Mouse (Mus musculus) spleen, adult 2 months (tissue): ENCODE data around the gene Dhx35. TPM values are rescaled to one million over a fixed set of nuclear protein-coding genes. Genes with fewer than 3 reads are reported as not detected.

Source experiments
- DNase-seq, 2 experiments: peaks; one replicate each; pipeline versions ENCODE4 v3.0.0 to v3.0.0-alpha.2; 2012 to 2021; ENCODE audit warnings: low spot score in 2 of 2, low read depth in 1 of 2
- H3K27ac ChIP-seq: fragments of 200-500 bp; 2 replicates; pipeline ENCODE4 v1.5.1; 2012; ENCODE audit warnings: low read length, inconsistent platforms; ENCODE audit not compliant: insufficient read depth
- H3K27me3 ChIP-seq: fragments of 200-500 bp; 2 replicates; pipeline ENCODE4 v1.6.1; 2012; ENCODE audit warnings: mild to moderate bottlenecking, moderate library complexity, low read length, inconsistent platforms; ENCODE audit not compliant: control insufficient read depth, insufficient read depth
- H3K36me3 ChIP-seq: fragments of 200-500 bp; 2 replicates; pipeline ENCODE4 v1.6.1; 2012; ENCODE audit warnings: mild to moderate bottlenecking, low read length, inconsistent platforms; ENCODE audit not compliant: control insufficient read depth, insufficient read depth
- H3K4me1 ChIP-seq: fragments of 200-500 bp; 2 replicates; pipeline ENCODE4 v1.6.1; 2011; ENCODE audit warnings: inconsistent platforms; ENCODE audit not compliant: control insufficient read depth, insufficient read depth, insufficient read length
- H3K4me3 ChIP-seq: fragments of 200-500 bp; 2 replicates; pipeline ENCODE4 v1.5.1; 2011; ENCODE audit warnings: mild to moderate bottlenecking, inconsistent platforms; ENCODE audit not compliant: insufficient read depth, insufficient read length; ENCODE audit errors: extremely low read depth
- CTCF ChIP-seq: fragments of 200-500 bp; IDR thresholded peaks from 2 replicates; pipeline ENCODE4 v1.5.1; 2011; ENCODE audit warnings: mild to moderate bottlenecking, inconsistent platforms; ENCODE audit not compliant: insufficient read depth, insufficient read length, insufficient replicate concordance; ENCODE audit errors: extremely low read depth
- POLR2A ChIP-seq: fragments of 200-500 bp; IDR thresholded peaks from 2 replicates; pipeline ENCODE4 v1.6.1; 2011; ENCODE audit warnings: low read depth, low read length, inconsistent platforms
- WGBS: fragments of 180-500 bp; shearing (Covaris S2); methylation state at CpG from one replicate; pipeline ENCODE4 v1.1.7; 2018; 5-methylcytosine and 5-hydroxymethylcytosine counted together
- polyA plus RNA-seq: library from polyadenylated mRNA; depleted of rRNA; stranded (reverse); fragments of >200 nt; gene quantifications from 2 replicates; pipeline ENCODE4 v1.2.3, GENCODE M21; 2012

The Dhx35 gene
- polyA plus RNA-seq, 1 experiment: 20.3 TPM

GRCm38 (mm10) chr2:158800788-158801187, 6.2 kb downstream of the Dhx35 start:
- Histone ChIP-seq H3K4me1 (no peaks in the 10 kb centered on the region), H3K27me3 (no peaks in the 10 kb centered on the region), H3K27ac (no peak overlapping the region), H3K36me3 (peaks cover 13% of the 10 kb centered on the region), H3K4me3 (no peak overlapping the region)
- WGBS: 96% methylated on average over 8 of the region's 8 CpGs
- DNase-seq: no peak
- no peak for TF ChIP-seq CTCF
- no peak for TF ChIP-seq POLR2A

DNA sequence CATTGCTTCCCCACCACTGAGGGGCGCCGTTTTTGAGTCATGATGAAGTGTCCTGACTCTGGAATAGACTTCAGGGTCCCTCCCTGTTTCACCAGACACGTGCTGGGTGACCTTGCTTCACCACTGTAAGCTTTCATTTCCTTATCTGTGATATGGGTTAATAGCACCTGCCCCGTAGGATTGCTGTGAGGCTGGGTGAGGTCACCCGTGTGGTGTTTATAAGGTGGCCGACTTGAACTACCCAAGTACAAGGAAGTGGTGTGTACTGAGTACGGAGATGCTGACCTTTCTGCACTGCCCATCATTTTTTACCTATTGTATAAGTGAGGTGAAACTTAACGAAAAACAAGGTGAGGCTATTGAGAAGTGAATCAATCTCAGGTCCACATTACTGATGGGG, 9.0 kb downstream of the Dhx35 start:
- TF ChIP-seq CTCF: no peak
- no peak for TF ChIP-seq POLR2A
- Histone ChIP-seq H3K4me3 (no peak overlapping the region), H3K27me3 (no peaks in the 10 kb centered on the region), H3K27ac (no peak overlapping the region), H3K36me3 (peaks cover 18% of the 10 kb centered on the region), H3K4me1 (no peaks in the 10 kb centered on the region)
- 86% methylated on average over 8 of the region's 8 CpGs for WGBS
- no peak for DNase-seq

GRCm38 (mm10) chr2:158815686-158816085, 21.1 kb downstream of the Dhx35 start:
- no peaks in the 10 kb centered on the region for H3K4me1 ChIP-seq
- no peak overlapping the region for H3K27ac ChIP-seq
- TF ChIP-seq POLR2A (no peak), CTCF (no peak)
- H3K36me3 ChIP-seq: peaks cover 12% of the 10 kb centered on the region
- no peaks in the 10 kb centered on the region for H3K27me3 ChIP-seq
- no peak overlapping the region for H3K4me3 ChIP-seq
- DNase-seq: no peak

DNA sequence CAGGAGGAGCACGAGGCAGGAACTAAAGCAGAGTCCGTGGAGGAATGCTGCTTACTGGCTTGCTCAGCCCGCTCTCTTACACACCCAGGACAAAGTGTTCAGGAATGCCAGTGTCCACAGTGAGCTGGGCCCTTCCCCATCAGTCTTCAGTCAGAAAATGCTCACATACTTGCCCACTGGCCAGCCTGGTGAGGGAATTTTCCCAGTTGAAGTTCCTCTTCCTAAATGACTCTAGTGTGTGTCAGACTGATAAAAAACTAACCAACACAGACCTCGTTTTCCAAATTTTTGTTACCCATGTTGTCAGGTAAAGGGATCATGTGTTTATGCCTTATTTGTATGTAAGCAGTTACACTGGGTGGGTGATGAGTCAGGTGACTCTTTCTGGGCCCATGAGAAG, 21.6 kb downstream of the Dhx35 start:
- TF ChIP-seq CTCF: no peak
- TF ChIP-seq POLR2A: no peak
- Histone ChIP-seq H3K4me3 (no peak overlapping the region), H3K27me3 (no peaks in the 10 kb centered on the region), H3K36me3 (peaks cover 12% of the 10 kb centered on the region), H3K27ac (no peak overlapping the region), H3K4me1 (no peaks in the 10 kb centered on the region)
- WGBS: 90% methylated on average over 4 of the region's 4 CpGs
- DNase-seq: no peak

GRCm38 (mm10) chr2:158817708-158818107, 23.1 kb downstream of the Dhx35 start:
- no peak overlapping the region for H3K4me3 ChIP-seq
- no peaks in the 10 kb centered on the region for H3K4me1 ChIP-seq
- TF ChIP-seq CTCF (no peak), POLR2A (no peak)
- no peaks in the 10 kb centered on the region for H3K27me3 ChIP-seq
- no peak for DNase-seq
- WGBS: 93% methylated on average over 8 of the region's 8 CpGs
- H3K36me3 ChIP-seq: peaks cover 17% of the 10 kb centered on the region
- H3K27ac ChIP-seq: no peak overlapping the region

- TF ChIP-seq CTCF: no peak
- TF ChIP-seq POLR2A: no peak
- Histone ChIP-seq H3K4me1 (no peaks in the 10 kb centered on the region), H3K4me3 (no peak overlapping the region), H3K27ac (no peak overlapping the region), H3K36me3 (peaks cover 11% of the 10 kb centered on the region), H3K27me3 (no peaks in the 10 kb centered on the region)
- 91% methylated on average over 2 of the region's 2 CpGs for WGBS
- no peak for DNase-seq
Measured at GRCm38 (mm10) chr2:158828124-158828523, 33.5 kb downstream of the Dhx35 start.

GRCm38 (mm10) chr2:158829746-158830145, 35.1 kb downstream of the Dhx35 start:
- Histone ChIP-seq H3K4me1 (no peaks in the 10 kb centered on the region), H3K27ac (no peak overlapping the region), H3K4me3 (no peak overlapping the region), H3K36me3 (peaks cover 13% of the 10 kb centered on the region), H3K27me3 (no peaks in the 10 kb centered on the region)
- TF ChIP-seq POLR2A (no peak), CTCF (no peak)
- 93% methylated on average over 6 of the region's 6 CpGs for WGBS
- DNase-seq: no peak

DNA sequence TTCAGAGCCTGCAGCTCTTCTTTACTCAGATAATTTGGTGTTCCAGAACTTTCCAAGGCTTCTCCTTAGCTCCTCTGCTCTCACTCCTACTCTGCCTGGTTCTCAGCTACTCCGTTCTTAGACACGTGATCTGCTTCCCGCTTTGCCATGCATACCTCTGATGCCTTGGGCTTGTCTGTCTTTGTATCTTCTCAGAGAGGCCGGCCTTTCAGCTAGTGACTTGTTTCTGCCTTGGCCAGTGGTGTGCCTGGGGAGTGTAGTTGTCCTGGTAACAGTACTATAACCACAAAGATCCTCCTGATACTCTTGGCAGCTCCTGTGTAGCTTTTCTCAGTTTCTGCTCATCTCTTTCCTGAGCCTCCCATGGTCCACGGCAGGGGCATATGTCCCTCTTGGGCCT, 38.6 kb downstream of the Dhx35 start:
- Histone ChIP-seq H3K27ac (no peak overlapping the region), H3K4me3 (no peak overlapping the region), H3K27me3 (no peaks in the 10 kb centered on the region), H3K4me1 (no peaks in the 10 kb centered on the region), H3K36me3 (peaks cover 23% of the 10 kb centered on the region)
- no peak for TF ChIP-seq CTCF
- no peak for TF ChIP-seq POLR2A
- DNase-seq: no peak
- 94% methylated on average over 5 of the region's 5 CpGs for WGBS
